Mouse (Mus musculus) lung, embryonic 15.5 days (tissue): ENCODE results near the gene Abca6. TPM values are rescaled to one million over a fixed set of nuclear protein-coding genes. Genes with fewer than 3 reads are reported as not detected.

Experiments used
- ATAC-seq: fragments of 200-750 bp; cut with Nextera tagmentation; 2 replicates; pipeline ENCODE4 v1.8.0; 2017; ENCODE audit warnings: moderate number of reproducible peaks, borderline replicate concordance; ENCODE audit not compliant: low FRiP score, low TSS enrichment; ENCODE audit errors: extremely low read depth
- H3K27ac ChIP-seq: fragments of 300-500 bp; sonication (generic); 2 replicates; pipeline ENCODE4 v1.5.1; 2015; ENCODE audit warnings: moderate library complexity, mild to moderate bottlenecking, inconsistent platforms
- H3K27me3 ChIP-seq: fragments of 300-500 bp; sonication (generic); 2 replicates; pipeline ENCODE4 v1.6.1; 2015; ENCODE audit warnings: inconsistent platforms
- H3K36me3 ChIP-seq: fragments of 300-500 bp; sonication (generic); 2 replicates; pipeline ENCODE4 v1.6.1; 2015; ENCODE audit warnings: inconsistent platforms
- H3K4me1 ChIP-seq: fragments of 300-500 bp; sonication (generic); 2 replicates; pipeline ENCODE4 v1.6.1; 2015; ENCODE audit warnings: inconsistent platforms
- H3K4me2 ChIP-seq: fragments of 300-500 bp; sonication (generic); 2 replicates; pipeline ENCODE4 v1.6.1; 2015; ENCODE audit warnings: inconsistent platforms, mild to moderate bottlenecking, moderate library complexity
- H3K4me3 ChIP-seq: fragments of 300-500 bp; sonication (generic); 2 replicates; pipeline ENCODE4 v1.5.1; 2015; ENCODE audit warnings: mild to moderate bottlenecking, inconsistent platforms
- H3K9ac ChIP-seq: fragments of 300-500 bp; sonication (generic); 2 replicates; pipeline ENCODE4 v1.6.1; 2015; ENCODE audit warnings: inconsistent platforms
- H3K9me3 ChIP-seq: fragments of 300-500 bp; sonication (generic); 2 replicates; pipeline ENCODE4 v1.6.1; 2016; ENCODE audit warnings: inconsistent platforms
- WGBS: fragments of 180-500 bp; shearing (Covaris S2); methylation state at CpG from one replicate; pipeline ENCODE4 v1.1.7; 2015; 5-methylcytosine and 5-hydroxymethylcytosine counted together
- polyA plus RNA-seq: library from polyadenylated mRNA; unstranded; fragments of >200 nt; fragmentation: Nextera tagmentation; extraction: Ambion mirVana; gene quantifications from 2 replicates; pipeline ENCODE4 v1.2.1, GENCODE M21; 2015

Abca6 gene
- 1.6 and 1.7 TPM in 2 replicates for polyA plus RNA-seq

- peak within 1 kb of the TSS; percentile 35 for H3K4me3 ChIP-seq
- H3K9ac ChIP-seq, result no peak within 1 kb of the TSS
- peaks cover 5% of the 10 kb centered on the region; the same call in 1 of the 2 replicates for H3K4me1 ChIP-seq
- 4% methylated on average over 8 of the region's 8 CpGs for whole genome bisulfite sequencing
- no peaks in the 10 kb centered on the region for H3K9me3 ChIP-seq
- peak within 1 kb of the TSS; percentile 55; the same call in 1 of the 2 replicates for H3K27ac ChIP-seq
- H3K36me3 ChIP-seq, result no peaks in the 10 kb centered on the region
- ATAC-seq, result peak; percentile 64; the same call in 1 of the 2 replicates
- H3K4me2 ChIP-seq, result peak within 1 kb of the TSS; percentile 46
- no peaks in the 10 kb centered on the region for H3K27me3 ChIP-seq
Measured at GRCm38 (mm10) chr11:110251534-110251933, at the start of gene Abca6. Gene Abca6, minus strand, starts transcription at chr11:110251776.

- Histone ChIP-seq H3K4me1 (no peaks in the 10 kb centered on the region), H3K9me3 (no peaks in the 10 kb centered on the region), H3K4me2 (no peak overlapping the region), H3K36me3 (no peaks in the 10 kb centered on the region), H3K4me3 (no peak overlapping the region), H3K27me3 (no peaks in the 10 kb centered on the region), H3K9ac (no peak overlapping the region), H3K27ac (no peak overlapping the region)
- 65% methylated on average over 13 of the region's 13 CpGs for WGBS
- ATAC-seq, result no peak
Measured at GRCm38 (mm10) chr11:110297917-110298533, 46.4 kb upstream of the Abca6 start.

- no peaks in the 10 kb centered on the region for H3K27me3 ChIP-seq
- ATAC-seq, result no peak
Measured at GRCm38 (mm10) chr11:110290586-110290985, 39.0 kb upstream of the Abca6 start.

GRCm38 (mm10) chr11:110288423-110288822 lies 36.8 kb upstream of the Abca6 start:
- Histone ChIP-seq H3K4me2 (no peak overlapping the region), H3K9me3 (no peaks in the 10 kb centered on the region), H3K27ac (no peak overlapping the region), H3K36me3 (no peaks in the 10 kb centered on the region), H3K4me3 (no peak overlapping the region), H3K27me3 (no peaks in the 10 kb centered on the region), H3K4me1 (no peaks in the 10 kb centered on the region), H3K9ac (no peak overlapping the region)
- WGBS, result 80% methylated on average over 3 of the region's 3 CpGs
- ATAC-seq, result no peak

More at GRCm38 (mm10) chr11:110290586-110290985, 39.0 kb upstream of the Abca6 start:
- Histone ChIP-seq H3K36me3 (no peaks in the 10 kb centered on the region), H3K4me1 (no peaks in the 10 kb centered on the region), H3K9me3 (no peaks in the 10 kb centered on the region), H3K4me2 (no peak overlapping the region), H3K27ac (no peak overlapping the region), H3K4me3 (no peak overlapping the region), H3K9ac (no peak overlapping the region)
- WGBS, result 71% methylated on average over 2 of the region's 2 CpGs

- no peak overlapping the region for H3K4me2 ChIP-seq
- no peaks in the 10 kb centered on the region for H3K9me3 ChIP-seq
- no peak overlapping the region for H3K27ac ChIP-seq
- H3K27me3 ChIP-seq, result no peaks in the 10 kb centered on the region
- 43% methylated on average over 9 of the region's 9 CpGs for WGBS
- ATAC-seq, result no peak
- H3K9ac ChIP-seq, result no peak overlapping the region
- no peak overlapping the region for H3K4me3 ChIP-seq
- no peaks in the 10 kb centered on the region for H3K4me1 ChIP-seq
- H3K36me3 ChIP-seq, result no peaks in the 10 kb centered on the region
Measured at GRCm38 (mm10) chr11:110287694-110288093, 36.1 kb upstream of the Abca6 start.

- no peaks in the 10 kb centered on the region for H3K4me1 ChIP-seq
- WGBS, result 87% methylated on average over 3 of the region's 3 CpGs
- no peak for ATAC-seq
- H3K27me3 ChIP-seq, result no peaks in the 10 kb centered on the region
- H3K4me2 ChIP-seq, result no peak overlapping the region
- H3K4me3 ChIP-seq, result no peak overlapping the region
- H3K27ac ChIP-seq, result no peak overlapping the region
- H3K9me3 ChIP-seq, result no peaks in the 10 kb centered on the region
- no peaks in the 10 kb centered on the region for H3K36me3 ChIP-seq
- no peak overlapping the region for H3K9ac ChIP-seq
Measured at GRCm38 (mm10) chr11:110286331-110286730, 34.8 kb upstream of the Abca6 start.

GRCm38 (mm10) chr11:110284849-110285248 lies 33.3 kb upstream of the Abca6 start:
- 60% methylated on average over 10 of the region's 10 CpGs for WGBS
- Histone ChIP-seq H3K4me2 (no peak overlapping the region), H3K4me3 (no peak overlapping the region), H3K4me1 (no peaks in the 10 kb centered on the region), H3K27ac (no peak overlapping the region), H3K27me3 (no peaks in the 10 kb centered on the region), H3K9me3 (no peaks in the 10 kb centered on the region), H3K36me3 (no peaks in the 10 kb centered on the region), H3K9ac (no peak overlapping the region)
- no peak for ATAC-seq

GRCm38 (mm10) chr11:110284185-110284787 lies 32.7 kb upstream of the Abca6 start:
- no peak overlapping the region for H3K4me3 ChIP-seq
- H3K9me3 ChIP-seq, result no peaks in the 10 kb centered on the region
- no peaks in the 10 kb centered on the region for H3K36me3 ChIP-seq
- no peak overlapping the region for H3K4me2 ChIP-seq
- ATAC-seq, result no peak
- no peak overlapping the region for H3K9ac ChIP-seq
- H3K4me1 ChIP-seq, result no peaks in the 10 kb centered on the region
- H3K27ac ChIP-seq, result no peak overlapping the region
- no peaks in the 10 kb centered on the region for H3K27me3 ChIP-seq
- WGBS, result 67% methylated on average over 9 of the region's 9 CpGs

GRCm38 (mm10) chr11:110274794-110275193 lies 23.2 kb upstream of the Abca6 start:
- 50% methylated on average over 3 of the region's 3 CpGs for WGBS
- 0 out of 2 replicates have a peak overlapping the region, but pooled peaks have one; percentile 16 for H3K4me2 ChIP-seq
- H3K36me3 ChIP-seq, result no peaks in the 10 kb centered on the region
- no peaks in the 10 kb centered on the region for H3K9me3 ChIP-seq
- ATAC-seq, result no peak
- H3K27ac ChIP-seq, result no peak overlapping the region
- no peaks in the 10 kb centered on the region for H3K27me3 ChIP-seq
- H3K4me3 ChIP-seq, result no peak overlapping the region
- H3K4me1 ChIP-seq, result no peaks in the 10 kb centered on the region
- no peak overlapping the region for H3K9ac ChIP-seq

GRCm38 (mm10) chr11:110271745-110272144 lies 20.2 kb upstream of the Abca6 start:
- no peak overlapping the region for H3K9ac ChIP-seq
- peaks cover 2% of the 10 kb centered on the region; the same call in 1 of the 2 replicates for H3K4me1 ChIP-seq
- no peak overlapping the region for H3K27ac ChIP-seq
- H3K9me3 ChIP-seq, result no peaks in the 10 kb centered on the region
- no peaks in the 10 kb centered on the region for H3K36me3 ChIP-seq
- 5% methylated on average over 5 of the region's 5 CpGs for WGBS
- peak; percentile 49; the same call in 1 of the 2 replicates for ATAC-seq
- no peaks in the 10 kb centered on the region for H3K27me3 ChIP-seq
- H3K4me3 ChIP-seq, result no peak overlapping the region
- H3K4me2 ChIP-seq, result no peak overlapping the region

GRCm38 (mm10) chr11:110268244-110268844 lies 16.8 kb upstream of the Abca6 start:
- no peaks in the 10 kb centered on the region for H3K27me3 ChIP-seq
- peaks cover 2% of the 10 kb centered on the region; the same call in 1 of the 2 replicates for H3K4me1 ChIP-seq
- no peak overlapping the region for H3K9ac ChIP-seq
- H3K9me3 ChIP-seq, result no peaks in the 10 kb centered on the region
- H3K4me3 ChIP-seq, result no peak overlapping the region
- H3K27ac ChIP-seq, result no peak overlapping the region
- peak; percentile 59; the same call in 1 of the 2 replicates for ATAC-seq
- no peak overlapping the region for H3K4me2 ChIP-seq
- WGBS, result 35% methylated on average over 8 of the region's 8 CpGs
- no peaks in the 10 kb centered on the region for H3K36me3 ChIP-seq

GRCm38 (mm10) chr11:110267232-110267631 lies 15.7 kb upstream of the Abca6 start:
- Histone ChIP-seq H3K36me3 (no peaks in the 10 kb centered on the region), H3K27ac (no peak overlapping the region), H3K9ac (no peak overlapping the region), H3K4me2 (no peak overlapping the region), H3K4me3 (no peak overlapping the region), H3K9me3 (no peaks in the 10 kb centered on the region), H3K27me3 (no peaks in the 10 kb centered on the region), H3K4me1 (peaks cover 2% of the 10 kb centered on the region; the same call in 1 of the 2 replicates)
- WGBS, result 83% methylated on average over 6 of the region's 6 CpGs
- ATAC-seq, result no peak
